Mouse (Mus musculus): ENCODE data around the gene Lrrc20. TPM values are rescaled to one million over a fixed set of nuclear protein-coding genes. Genes with fewer than 3 reads are reported as not detected.

The Lrrc20 gene
- total RNA-seq, 2 experiments from 2014 or later: 12.2 to 13.8 TPM

- DNase-seq (ENCODE audit: low spot score in 2 of 2): no peak
Observed at GRCm38 (mm10) chr10:61627195-61627937, 151.8 kb downstream of the Lrrc20 start.

- no peak for DNase-seq (ENCODE audit: low spot score in 2 of 2)
Observed at GRCm38 (mm10) chr10:61627938-61628250, 152.3 kb downstream of the Lrrc20 start.

Other genes with a start within 250 kb of the Lrrc20 start
- gene Adamts14, start 202.4 kb upstream of the Lrrc20 start, total RNA-seq (2021): 1 to 10 TPM; 6.3 to 7.7 TPM
- under 1 TPM in 1 of 2 experiments, not detected in 1; 0.28 TPM for gene Prf1, start 178.0 kb upstream of the Lrrc20 start, total RNA-seq (2021)
- gene Pald1, start 92.3 kb upstream of the Lrrc20 start, total RNA-seq (2021): 10 to 100 TPM; 34.5 to 35.9 TPM
- gene Nodal, start 57.8 kb upstream of the Lrrc20 start, total RNA-seq (2021): under 1 TPM in 1 of 2 experiments, not detected in 1; 0.14 TPM
- 100 to 1,000 TPM; 112 to 123 TPM for gene Eif4ebp2, start 23.1 kb upstream of the Lrrc20 start, total RNA-seq (2021)
- under 1 TPM; 0.20 to 0.37 TPM for gene Npffr1, start 119.7 kb downstream of the Lrrc20 start, total RNA-seq (2021)
- gene Ppa1, start 172.8 kb downstream of the Lrrc20 start, total RNA-seq (2021): 10 to 100 TPM; 50.1 to 55.6 TPM
- gene Sar1a, start 204.5 kb downstream of the Lrrc20 start, total RNA-seq (2021): 100 to 1,000 TPM; 184 to 192 TPM
- gene Tysnd1, start 219.7 kb downstream of the Lrrc20 start, total RNA-seq (2021): 10 to 100 TPM; 67.6 to 68.2 TPM
- gene Aifm2, start 239.5 kb downstream of the Lrrc20 start, total RNA-seq (2021): 100 to 1,000 TPM; 229 to 261 TPM

Measured in adrenal gland, postnatal 4 days (tissue).